Mouse (Mus musculus): Measurements from ENCODE around the gene Nectin2.

DNA sequence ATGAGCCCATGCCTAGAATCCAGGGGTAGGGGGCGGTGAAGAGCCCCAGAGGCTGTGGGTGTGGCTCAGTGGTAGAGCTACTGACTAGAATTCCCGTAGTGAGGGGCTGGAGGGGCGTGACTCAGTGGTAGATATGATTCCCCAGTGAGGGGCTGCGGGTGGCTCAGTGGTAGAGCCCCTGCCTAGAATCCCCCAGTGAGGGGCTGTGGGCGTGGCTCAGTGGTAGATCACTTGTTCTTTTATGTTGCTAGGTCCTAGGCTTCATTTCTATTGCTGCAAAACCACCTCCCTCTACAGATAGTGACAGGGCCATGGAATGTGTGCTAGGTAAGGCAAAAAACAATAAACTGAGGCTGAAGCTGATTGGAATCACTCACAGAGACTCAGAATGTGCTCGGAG is 54.4 kb downstream of the Nectin2 start:
- TF ChIP-seq CTCF (IDR thresholded peaks at IDR 0.05; ENCODE audit: borderline replicate concordance, control insufficient read depth, extremely low read depth, insufficient read depth, low read length, poor library complexity): no peak
- TF ChIP-seq POLR2A (IDR thresholded peaks at IDR 0.05; ENCODE audit: control insufficient read depth, extremely low read depth, insufficient read depth, low read length, poor library complexity): no peak
